Mouse (Mus musculus) CD4-positive, CD25-positive, alpha-beta regulatory T cell, adult 9 weeks (primary cell): ENCODE measurements around the gene Tlcd1. TPM values are rescaled to one million over a fixed set of nuclear protein-coding genes. Genes with fewer than 3 reads are reported as not detected.

ENCODE experiments used
- polyA plus RNA-seq: library from polyadenylated mRNA; unstranded; fragments of 100-300 nt; shearing (Covaris generic); gene quantifications from one replicate; pipeline ENCODE4 v1.2.1, GENCODE M21; 2017

Tlcd1 gene
- polyA plus RNA-seq: 3.4 TPM

DNA sequence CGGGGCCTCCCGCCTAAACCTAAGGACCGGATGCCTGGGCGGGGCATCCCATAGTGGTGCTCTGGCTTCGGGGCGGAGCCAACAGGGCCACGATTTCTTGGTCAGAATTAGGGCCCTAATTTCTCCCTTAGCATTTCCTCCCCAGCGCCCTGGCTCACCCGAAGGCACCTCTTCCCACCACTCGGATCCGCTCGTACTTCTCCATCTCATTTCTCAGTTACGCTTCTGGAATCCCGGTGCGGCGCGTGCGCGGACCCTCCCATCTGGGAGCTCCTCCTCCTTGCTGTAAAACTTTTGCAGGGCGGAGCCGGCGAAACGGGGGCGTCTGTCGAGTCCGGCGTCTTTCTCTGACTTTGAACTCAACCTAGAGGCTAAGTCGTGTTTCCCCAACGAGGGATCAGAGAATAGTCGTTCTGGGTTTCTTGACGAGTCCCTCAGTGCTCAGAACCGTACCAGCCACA lies at the start of gene Tlcd1, which contains the start of gene Nek8:
Tlcd1 (plus strand) TSS at position 310 of the 461 bp plus-strand sequence.
Nek8 (minus strand) TSS at position 274 of the 461 bp plus-strand sequence.

DNA sequence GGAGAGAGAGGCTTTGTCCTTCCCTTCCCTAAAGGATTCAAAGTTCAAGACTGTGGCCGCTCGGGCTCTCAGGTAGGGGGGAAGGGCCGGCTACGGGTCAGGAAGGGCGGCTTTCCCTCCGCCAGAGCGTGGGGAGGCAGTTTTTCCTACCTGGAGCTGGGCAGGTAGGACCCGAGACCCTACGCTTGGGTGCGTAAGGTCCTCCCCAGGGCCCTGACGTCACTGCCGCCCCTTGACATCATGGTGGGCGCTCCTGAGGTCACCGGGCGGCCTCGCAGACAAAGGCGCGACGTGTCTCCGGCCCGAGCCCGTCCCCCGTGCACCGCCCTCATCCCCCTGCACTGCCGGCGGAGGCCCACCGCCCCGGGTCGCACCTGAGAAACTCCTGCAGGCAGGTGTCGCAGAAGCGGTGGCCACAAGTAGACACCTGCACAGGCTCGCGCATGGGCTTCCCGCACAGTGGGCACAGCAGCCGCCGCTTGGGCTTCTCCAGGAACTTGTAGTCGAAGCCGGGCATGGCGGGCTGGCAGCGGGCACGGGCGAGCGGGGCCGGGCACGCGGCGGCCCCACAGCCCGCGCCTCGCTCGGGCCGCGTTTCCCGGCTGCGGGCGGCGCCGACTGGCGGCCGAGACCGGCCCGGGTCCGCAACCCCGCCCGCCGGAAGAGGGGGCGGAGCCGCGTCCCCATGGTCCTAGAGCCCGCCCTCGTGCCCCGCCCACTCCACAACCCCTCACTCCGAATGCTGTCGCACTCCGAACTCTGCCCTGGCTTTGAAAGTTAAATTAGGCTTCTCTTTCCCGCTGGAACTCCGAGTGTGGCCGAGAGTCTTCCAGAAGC lies 11.4 kb upstream of the Tlcd1 start, which contains the start of gene Traf4:
Traf4 (minus strand) TSS at position 666 of the 837 bp plus-strand sequence.

DNA sequence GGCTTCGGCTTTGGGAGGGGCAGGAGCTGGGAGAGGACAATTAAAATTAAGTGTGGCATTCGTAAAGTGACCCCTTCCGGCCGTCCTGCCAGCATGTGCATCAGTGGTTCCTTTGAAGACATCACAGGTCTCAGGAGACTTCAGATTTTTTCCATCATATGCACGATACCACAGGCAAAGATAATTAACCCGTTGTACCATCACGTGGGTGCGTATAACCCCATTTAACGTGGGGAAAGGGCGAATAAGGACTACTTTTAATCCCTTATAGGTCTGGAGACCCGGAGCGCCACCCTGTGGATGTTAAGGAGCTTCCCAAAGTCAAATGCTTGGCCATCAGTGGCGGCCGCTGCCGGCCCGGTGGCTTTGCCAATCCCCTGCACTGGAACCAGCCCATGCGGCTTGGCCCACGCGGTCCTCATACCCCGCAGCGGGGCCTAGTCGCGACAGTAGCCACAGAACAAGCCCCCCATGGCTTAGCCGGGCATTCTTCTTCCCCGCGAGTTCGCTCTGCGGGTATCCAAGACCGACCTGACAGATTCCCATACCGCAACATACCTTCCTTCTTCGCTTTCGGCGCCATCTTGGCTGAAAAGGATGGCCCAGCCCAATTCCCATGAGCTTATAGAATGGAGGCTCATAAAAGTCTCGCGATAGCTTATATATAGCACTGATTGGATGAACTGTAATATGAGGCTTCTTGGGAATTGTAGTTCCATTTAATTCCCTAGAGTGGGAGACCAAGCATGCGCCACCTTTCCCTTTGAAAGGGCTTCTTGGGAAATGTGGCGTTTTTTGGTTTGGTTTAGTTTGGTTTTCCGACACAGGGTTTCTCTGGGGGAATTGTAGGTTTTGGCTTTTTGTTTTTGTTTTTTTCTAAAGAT lies 6.7 kb downstream of the Tlcd1 start, which contains the start of gene Rpl23a:
Rpl23a (minus strand) TSS at position 624 of the 884 bp plus-strand sequence.

DNA sequence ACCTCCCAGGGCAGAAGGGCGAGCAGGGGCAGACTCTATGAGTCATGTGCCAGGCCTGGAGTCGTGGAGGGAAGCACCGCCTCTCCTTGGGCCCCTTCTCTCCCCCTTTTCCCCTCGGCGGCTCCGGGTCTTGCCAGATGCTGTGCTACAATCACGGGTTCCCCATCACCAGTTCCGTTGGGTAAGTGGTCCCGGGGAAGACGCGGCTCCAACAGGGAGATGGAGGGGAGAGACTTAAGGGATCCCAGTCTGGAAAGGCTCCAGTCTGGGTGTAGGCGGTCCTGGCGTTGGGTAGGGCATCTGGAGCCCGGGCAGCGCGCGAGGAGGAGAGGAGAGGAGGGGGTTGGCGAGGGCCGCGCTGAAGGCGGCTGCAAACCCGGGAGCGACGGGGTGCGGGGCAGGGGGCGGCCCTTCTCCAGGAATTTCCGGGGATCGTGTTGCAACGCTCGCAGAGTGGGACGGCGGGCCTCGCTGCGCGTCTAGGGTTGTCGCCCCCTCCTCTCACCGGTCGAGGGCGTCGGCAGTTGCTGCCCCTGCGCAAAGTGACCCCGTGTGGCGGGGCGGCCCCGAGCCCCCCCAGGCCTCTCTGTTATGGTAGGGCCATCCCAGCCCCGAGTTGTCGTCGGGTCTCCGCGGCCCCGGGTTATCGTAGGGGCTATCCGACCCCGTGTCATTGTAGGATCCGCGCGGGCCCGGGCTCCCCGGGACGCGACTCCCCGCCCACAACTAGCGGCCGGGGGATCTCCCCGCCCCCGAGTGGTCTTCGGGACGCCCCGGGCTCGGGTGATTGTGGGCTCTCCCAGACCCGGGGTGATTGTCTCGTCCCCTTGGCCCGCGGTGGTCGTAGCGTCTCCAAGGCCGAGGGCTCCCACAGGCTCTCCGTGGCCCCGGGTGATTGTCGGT lies 12.1 kb downstream of the Tlcd1 start, which contains the start of gene Rab34:
Rab34 (plus strand) TSS at position 100 of the 903 bp plus-strand sequence.

DNA sequence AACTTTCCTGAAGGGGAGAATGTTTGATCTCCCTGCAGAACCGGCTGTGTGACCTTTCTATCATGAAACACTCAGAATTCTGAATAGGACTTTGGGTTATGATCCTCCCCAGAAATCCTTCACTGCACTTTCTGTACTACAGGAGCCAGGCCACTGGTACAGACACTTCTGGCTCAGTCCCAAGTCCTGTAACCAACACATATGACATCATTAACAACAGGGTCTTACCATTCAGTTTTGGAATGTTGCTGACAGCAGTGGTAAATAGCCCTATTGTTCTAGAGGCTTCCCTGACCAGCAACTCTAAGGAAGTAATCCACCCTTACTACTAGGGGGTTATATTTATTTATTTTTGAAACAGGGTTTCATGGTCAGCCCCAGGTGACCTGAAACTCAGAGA lies 16.6 kb downstream of the Tlcd1 start, which contains the start of gene Proca1:
Proca1 (plus strand) TSS at position 280 of the 400 bp plus-strand sequence.

Other genes with a start within 250 kb of the Tlcd1 start
- not detected for gene Sez6, start 245.9 kb upstream of the Tlcd1 start, polyA plus RNA-seq
- 22.2 TPM for gene Phf12, start 194.0 kb upstream of the Tlcd1 start, polyA plus RNA-seq
- 1.2 TPM for gene Dhrs13, start 144.4 kb upstream of the Tlcd1 start, polyA plus RNA-seq
- 20.2 TPM for gene Flot2, start 138.8 kb upstream of the Tlcd1 start, polyA plus RNA-seq
- gene Eral1, start 96.3 kb upstream of the Tlcd1 start, polyA plus RNA-seq: 44.0 TPM
- gene Fam222b, start 82.1 kb upstream of the Tlcd1 start, polyA plus RNA-seq: 29.0 TPM
- gene Traf4, start 11.1 kb upstream of the Tlcd1 start, polyA plus RNA-seq: 4.5 TPM
- 17.1 TPM for gene Nek8, start within 50 bp of the Tlcd1 start, polyA plus RNA-seq
- 1,923 TPM for gene Rpl23a, start 6.9 kb downstream of the Tlcd1 start, polyA plus RNA-seq
- not detected for gene Rab34, start 11.7 kb downstream of the Tlcd1 start, polyA plus RNA-seq
- 1.3 TPM for gene Proca1, start 16.7 kb downstream of the Tlcd1 start, polyA plus RNA-seq
- 106 TPM for gene Sdf2, start 69.0 kb downstream of the Tlcd1 start, polyA plus RNA-seq
- 52.2 TPM for gene Supt6, start 69.3 kb downstream of the Tlcd1 start, polyA plus RNA-seq
- gene 2610507B11Rik, start 85.0 kb downstream of the Tlcd1 start, polyA plus RNA-seq: 74.7 TPM
- 0.38 TPM for gene BC030499, start 114.1 kb downstream of the Tlcd1 start, polyA plus RNA-seq
- 2.2 TPM for gene Spag5, start 124.8 kb downstream of the Tlcd1 start, polyA plus RNA-seq
- 14.5 TPM for gene Aldoc, start 146.3 kb downstream of the Tlcd1 start, polyA plus RNA-seq
- 136 TPM for gene Pigs, start 151.7 kb downstream of the Tlcd1 start, polyA plus RNA-seq
- gene Unc119, start 166.8 kb downstream of the Tlcd1 start, polyA plus RNA-seq: 18.6 TPM
- not detected for gene Foxn1, start 209.8 kb downstream of the Tlcd1 start, polyA plus RNA-seq
- gene Slc13a2, start 245.5 kb downstream of the Tlcd1 start, polyA plus RNA-seq: not detected